Mouse (Mus musculus) hindbrain, embryonic 10.5 days (tissue): ENCODE data around the gene Plekhm2. TPM values are rescaled to one million over a fixed set of nuclear protein-coding genes. Genes with fewer than 3 reads are reported as not detected.

Experiments
- DNase-seq: peaks from one replicate; pipeline ENCODE4 v3.0.0-alpha.2; 2017; ENCODE audit warnings: low spot score
- H3K27ac ChIP-seq: fragments of 300-500 bp; sonication (generic); 2 replicates; pipeline ENCODE4 v1.5.1; 2016; ENCODE audit warnings: mild to moderate bottlenecking, moderate library complexity
- H3K27me3 ChIP-seq: fragments of 300-500 bp; sonication (generic); 2 replicates; pipeline ENCODE4 v1.6.1; 2016; ENCODE audit warnings: mild to moderate bottlenecking; ENCODE audit not compliant: poor library complexity, insufficient read depth, severe bottlenecking
- H3K36me3 ChIP-seq: fragments of 300-500 bp; sonication (generic); 2 replicates; pipeline ENCODE4 v1.6.1; 2016; ENCODE audit warnings: mild to moderate bottlenecking, moderate library complexity
- H3K4me1 ChIP-seq: fragments of 300-500 bp; sonication (generic); replicated peaks from 2 replicates; pipeline ENCODE4 v1.6.1; 2016; ENCODE audit warnings: mild to moderate bottlenecking
- H3K4me3 ChIP-seq: fragments of 300-500 bp; sonication (generic); 2 replicates; pipeline ENCODE4 v1.5.1; 2016; ENCODE audit warnings: mild to moderate bottlenecking, moderate library complexity
- H3K9me3 ChIP-seq: fragments of 300-500 bp; sonication (generic); 2 replicates; pipeline ENCODE4 v1.6.1; 2016; ENCODE audit warnings: mild to moderate bottlenecking, moderate library complexity
- WGBS: fragments of 180-500 bp; shearing (Covaris S2); methylation state at CpG from one replicate; pipeline ENCODE4 v1.1.7; 2016; 5-methylcytosine and 5-hydroxymethylcytosine counted together
- polyA plus RNA-seq: library from polyadenylated mRNA; unstranded; fragments of >200 nt; fragmentation: Nextera tagmentation; extraction: Ambion mirVana; gene quantifications from 2 replicates; pipeline ENCODE4 v1.2.1, GENCODE M21; 2016

Plekhm2 gene
- polyA plus RNA-seq, 1 experiment from 2014 or later: 5.0 TPM

DNA sequence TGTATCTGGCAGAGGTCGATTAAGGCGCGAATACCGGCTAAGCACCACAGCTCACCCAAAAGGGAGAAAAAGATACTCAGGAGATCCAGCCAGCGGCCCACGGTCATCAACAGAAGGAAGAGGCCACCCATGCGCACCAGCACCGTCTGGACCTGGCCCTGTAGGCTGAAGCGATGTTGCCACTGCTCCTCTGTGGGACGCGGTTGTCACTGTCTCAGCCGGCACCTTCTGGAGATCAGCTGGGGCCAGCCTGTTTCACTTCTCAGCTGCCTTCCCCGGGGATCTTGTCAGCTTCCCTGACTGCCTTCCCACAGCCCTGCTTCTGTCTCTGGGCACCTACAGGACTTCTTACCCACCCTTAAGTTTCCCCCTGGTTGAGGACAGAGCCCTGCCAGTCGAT lies 49.8 kb downstream of the Plekhm2 start:
- Histone ChIP-seq H3K4me1 (peaks cover 41% of the 10 kb centered on the region), H3K4me3 (no peak overlapping the region), H3K9me3 (no peaks in the 10 kb centered on the region), H3K27ac (peak overlapping the region; percentile 40; the same call in 1 of the 2 replicates), H3K36me3 (no peaks in the 10 kb centered on the region), H3K27me3 (peaks cover 13% of the 10 kb centered on the region)
- DNase-seq: no peak
- WGBS: 88% methylated on average over 14 of the region's 14 CpGs

DNA sequence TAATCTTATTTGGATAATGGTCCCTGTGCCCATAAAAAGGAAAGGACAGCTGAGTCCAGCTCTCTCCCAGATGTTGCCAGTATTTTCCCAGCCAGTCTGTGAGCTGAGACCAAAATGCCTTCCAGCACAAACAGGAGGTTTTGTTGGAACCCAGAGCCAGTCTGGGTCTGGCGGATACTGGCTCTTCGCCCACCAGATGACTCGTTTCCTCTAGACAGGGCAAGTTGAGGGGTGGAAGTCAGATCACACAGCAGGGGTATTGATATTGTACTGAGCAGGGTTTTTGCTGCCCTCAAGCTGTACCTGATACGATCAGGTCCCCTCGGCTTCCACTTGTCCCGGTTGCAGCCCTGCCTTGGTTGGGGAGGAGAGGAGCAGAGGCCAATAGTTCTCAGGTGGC lies 55.2 kb downstream of the Plekhm2 start:
- WGBS: 88% methylated on average over 6 of the region's 6 CpGs
- Histone ChIP-seq H3K27ac (no peak overlapping the region), H3K27me3 (no peaks in the 10 kb centered on the region), H3K4me3 (no peak overlapping the region), H3K4me1 (peaks cover 12% of the 10 kb centered on the region), H3K9me3 (no peaks in the 10 kb centered on the region), H3K36me3 (no peaks in the 10 kb centered on the region)
- no peak for DNase-seq

DNA sequence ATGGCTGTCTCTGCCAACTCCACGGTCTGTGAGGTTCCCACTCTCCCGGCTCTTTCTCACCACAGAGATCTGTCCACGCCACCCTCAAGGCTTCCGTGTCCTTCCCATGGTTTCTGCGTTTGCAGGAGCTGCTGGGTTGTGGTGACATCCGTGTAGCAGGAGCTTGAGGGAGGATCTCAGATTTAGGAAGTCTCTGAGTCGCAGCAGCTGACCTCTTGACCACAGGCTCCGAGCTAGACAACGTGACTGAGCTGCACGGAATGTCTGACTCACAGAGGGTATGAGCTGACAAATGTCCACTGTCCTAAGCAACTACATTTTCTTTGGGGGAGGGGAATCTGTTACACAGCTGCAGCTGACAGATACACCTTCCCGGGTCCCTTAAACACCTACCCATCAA lies 58.8 kb downstream of the Plekhm2 start, which contains the start of gene Fblim1:
Gene Fblim1 (minus strand): TSS at position 236 of the 400 bp plus-strand sequence.
- Histone ChIP-seq H3K4me1 (peaks cover 16% of the 10 kb centered on the region; the same call in 1 of the 2 replicates), H3K36me3 (no peaks in the 10 kb centered on the region), H3K27me3 (peaks cover 12% of the 10 kb centered on the region), H3K9me3 (no peaks in the 10 kb centered on the region), H3K27ac (no peak within 1 kb of the TSS), H3K4me3 (no peak within 1 kb of the TSS)
- WGBS: 80% methylated on average over 11 of the region's 11 CpGs
- no peak for DNase-seq

DNA sequence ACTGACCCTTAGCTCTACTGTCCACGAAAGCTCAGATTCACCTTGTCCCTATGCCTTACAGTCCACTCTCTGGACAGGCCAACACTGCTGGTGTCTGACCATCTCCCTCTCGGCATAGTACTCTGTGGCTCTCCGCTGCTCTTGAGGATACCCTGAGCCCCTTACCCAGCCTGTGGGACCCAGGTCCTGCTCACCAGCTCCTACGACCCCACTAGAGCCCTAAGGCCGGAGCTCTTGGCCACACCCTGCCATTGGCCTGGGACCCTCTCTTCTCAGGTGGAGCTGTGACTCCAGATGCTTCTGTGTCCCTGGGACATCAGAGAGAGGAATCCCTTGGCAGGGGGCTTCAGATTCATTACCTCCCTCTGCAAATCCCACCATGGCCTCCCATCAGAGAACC lies 59.3 kb downstream of the Plekhm2 start:
- H3K27ac ChIP-seq: no peak overlapping the region
- peaks cover 20% of the 10 kb centered on the region for H3K4me1 ChIP-seq
- H3K9me3 ChIP-seq: no peaks in the 10 kb centered on the region
- no peaks in the 10 kb centered on the region for H3K36me3 ChIP-seq
- no peak for DNase-seq
- WGBS: 88% methylated on average over 5 of the region's 5 CpGs
- no peak overlapping the region for H3K4me3 ChIP-seq
- H3K27me3 ChIP-seq: peaks cover 17% of the 10 kb centered on the region

DNA sequence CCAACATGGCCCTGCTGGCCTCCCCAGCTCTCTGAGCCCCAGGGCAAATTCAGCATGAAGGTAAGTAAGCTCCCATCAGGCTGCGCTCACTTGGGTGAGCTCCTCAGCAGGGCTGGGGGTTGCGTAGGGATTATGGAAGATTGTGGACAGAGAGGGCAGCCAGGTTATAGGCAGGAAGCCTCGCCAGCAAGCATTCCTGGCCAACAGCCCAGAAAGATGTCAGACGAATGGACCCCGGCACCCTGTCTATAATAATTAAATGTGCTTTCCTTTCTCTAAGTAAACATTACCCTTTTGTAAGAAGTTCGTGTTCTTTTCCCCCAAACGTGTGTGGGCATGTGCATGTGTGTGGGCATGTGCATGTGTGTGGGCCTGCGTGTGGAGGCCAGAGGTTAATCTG lies 60.2 kb downstream of the Plekhm2 start:
- Histone ChIP-seq H3K4me1 (peaks cover 30% of the 10 kb centered on the region), H3K4me3 (no peak overlapping the region), H3K27ac (no peak overlapping the region), H3K27me3 (peaks cover 26% of the 10 kb centered on the region), H3K9me3 (no peaks in the 10 kb centered on the region), H3K36me3 (no peaks in the 10 kb centered on the region)
- WGBS: 84% methylated on average over 8 of the region's 8 CpGs
- DNase-seq: no peak

DNA sequence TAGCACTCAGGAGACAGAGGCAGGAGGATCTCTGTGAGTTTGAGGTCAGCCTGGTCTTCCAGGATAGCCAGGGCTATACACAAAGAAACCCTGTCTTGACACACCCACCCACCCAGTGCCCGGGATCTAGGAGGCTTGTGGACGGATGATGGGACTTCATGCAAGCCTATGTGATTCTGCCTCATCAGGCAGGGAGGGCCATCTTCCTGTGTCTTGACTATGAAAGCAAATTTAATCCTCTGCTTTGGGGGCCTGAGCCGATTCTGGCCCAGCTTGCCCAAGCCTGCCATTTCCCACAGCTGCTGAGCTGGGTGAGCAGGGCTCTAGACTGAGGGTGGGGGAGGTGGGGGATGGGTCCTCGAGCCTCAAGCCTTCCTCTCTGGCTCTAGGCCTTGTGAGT lies 60.8 kb downstream of the Plekhm2 start:
- Histone ChIP-seq H3K4me1 (peaks cover 35% of the 10 kb centered on the region), H3K9me3 (no peaks in the 10 kb centered on the region), H3K4me3 (no peak overlapping the region), H3K27me3 (peaks cover 32% of the 10 kb centered on the region), H3K27ac (no peak overlapping the region; the same call in 1 of the 2 replicates), H3K36me3 (no peaks in the 10 kb centered on the region)
- WGBS: 82% methylated on average over 4 of the region's 4 CpGs
- DNase-seq: no peak

DNA sequence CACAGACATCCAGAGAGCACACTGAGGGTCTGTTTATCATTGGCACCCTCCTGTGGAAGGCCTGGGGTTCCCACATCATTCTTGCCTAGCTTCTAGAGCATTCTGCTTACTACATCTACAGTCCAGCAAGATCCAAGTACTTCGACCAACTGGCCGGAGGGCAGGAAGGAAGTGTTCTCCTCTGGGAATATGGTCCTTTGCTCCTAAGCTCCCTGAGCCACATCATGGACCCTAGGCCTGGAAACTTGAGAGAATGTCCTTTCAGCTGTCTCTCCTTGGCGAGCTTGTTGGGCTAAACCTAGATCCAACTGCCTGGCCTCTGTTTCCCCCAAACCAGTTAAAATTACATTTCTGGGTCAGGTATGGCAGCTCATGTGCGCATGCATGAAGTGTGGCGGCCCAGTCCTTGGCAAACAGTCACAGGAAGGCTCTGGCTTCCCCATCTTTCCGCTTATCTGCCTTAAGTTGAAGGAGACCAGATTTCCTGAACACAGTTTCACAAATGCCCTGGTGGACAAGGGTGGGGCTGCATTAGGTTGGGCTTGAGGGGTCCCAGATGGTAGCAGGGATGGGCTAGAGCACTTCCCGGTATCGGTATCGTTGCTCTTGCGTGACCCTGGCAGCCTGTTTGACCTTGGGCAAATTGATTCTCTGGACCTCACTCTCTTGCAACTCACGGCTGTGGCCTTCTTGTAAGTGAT lies 62.0 kb downstream of the Plekhm2 start:
- no peak overlapping the region for H3K27ac ChIP-seq
- peaks cover 43% of the 10 kb centered on the region for H3K27me3 ChIP-seq
- no peak for DNase-seq
- H3K4me3 ChIP-seq: no peak overlapping the region
- 77% methylated on average over 11 of the region's 11 CpGs for WGBS
- no peaks in the 10 kb centered on the region for H3K9me3 ChIP-seq
- H3K4me1 ChIP-seq: peaks cover 48% of the 10 kb centered on the region
- no peaks in the 10 kb centered on the region for H3K36me3 ChIP-seq

DNA sequence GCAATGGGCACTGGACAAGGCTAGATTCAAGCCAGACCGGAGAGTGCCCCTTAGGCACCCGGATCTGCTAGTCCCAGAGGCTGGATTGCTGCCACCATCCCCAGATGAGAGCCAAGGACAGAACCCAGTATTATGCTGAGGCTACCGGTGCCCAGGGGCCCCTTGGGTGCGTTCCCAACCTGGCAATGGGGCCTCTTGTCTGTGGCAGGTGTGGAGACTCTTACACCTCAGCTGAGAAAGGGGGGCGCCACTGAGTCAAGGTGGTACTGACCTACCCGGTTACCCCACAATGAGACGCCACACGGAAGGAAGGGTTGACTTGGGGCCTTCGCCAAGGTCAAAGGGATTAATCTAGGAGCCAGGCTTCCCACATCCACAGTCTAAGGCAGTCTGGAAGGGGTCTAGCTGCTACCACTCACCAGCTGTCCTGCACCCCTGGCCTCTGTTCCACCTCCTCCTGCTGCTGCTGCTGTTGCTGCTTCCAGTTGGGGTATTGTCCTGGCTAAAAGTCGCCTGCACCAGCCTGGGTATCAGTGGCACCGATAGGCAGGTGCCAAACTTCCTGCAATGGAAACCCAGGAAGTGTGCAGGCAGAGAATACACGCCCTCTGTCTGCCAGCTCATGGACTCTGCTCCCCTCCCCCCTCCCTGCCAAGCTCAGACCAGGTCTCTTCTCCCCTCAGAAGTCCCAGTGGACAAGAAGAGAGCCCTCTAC lies 63.4 kb downstream of the Plekhm2 start:
- peak overlapping the region; percentile 8; the same call in 1 of the 2 replicates for H3K27ac ChIP-seq
- WGBS: 67% methylated on average over 12 of the region's 12 CpGs
- peaks cover 43% of the 10 kb centered on the region for H3K27me3 ChIP-seq
- H3K4me3 ChIP-seq: no peak overlapping the region
- H3K36me3 ChIP-seq: no peaks in the 10 kb centered on the region
- DNase-seq: no peak
- H3K9me3 ChIP-seq: no peaks in the 10 kb centered on the region
- H3K4me1 ChIP-seq: peaks cover 48% of the 10 kb centered on the region

DNA sequence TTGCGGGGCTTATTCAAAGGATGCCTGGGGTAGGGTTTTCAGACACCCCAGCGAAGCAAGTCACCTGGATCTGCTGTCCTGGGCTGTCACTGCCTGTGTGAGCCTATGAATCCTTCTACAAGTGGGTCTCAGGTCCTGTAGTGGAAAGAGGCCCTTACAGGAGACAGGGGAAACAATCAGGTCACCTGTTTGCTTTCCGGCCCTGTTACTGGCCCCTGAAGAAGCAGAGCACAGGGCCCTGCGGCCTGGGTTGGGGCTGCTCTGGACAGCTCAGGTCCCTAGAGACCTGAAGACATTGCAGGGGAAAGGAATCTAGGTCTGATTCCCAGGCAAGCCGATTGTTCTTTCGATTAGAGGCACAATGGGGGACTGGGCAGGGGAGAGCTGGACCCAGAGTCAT lies 64.3 kb downstream of the Plekhm2 start:
- Histone ChIP-seq H3K9me3 (no peaks in the 10 kb centered on the region), H3K36me3 (0 out of 2 replicates have a peak, but pooled peaks cover under 1% of the 10 kb centered on the region), H3K27me3 (peaks cover 43% of the 10 kb centered on the region), H3K27ac (peak overlapping the region; percentile 87), H3K4me1 (peaks cover 48% of the 10 kb centered on the region), H3K4me3 (peak overlapping the region; percentile 65)
- WGBS: 20% methylated on average over 6 of the region's 6 CpGs
- DNase-seq: no peak

DNA sequence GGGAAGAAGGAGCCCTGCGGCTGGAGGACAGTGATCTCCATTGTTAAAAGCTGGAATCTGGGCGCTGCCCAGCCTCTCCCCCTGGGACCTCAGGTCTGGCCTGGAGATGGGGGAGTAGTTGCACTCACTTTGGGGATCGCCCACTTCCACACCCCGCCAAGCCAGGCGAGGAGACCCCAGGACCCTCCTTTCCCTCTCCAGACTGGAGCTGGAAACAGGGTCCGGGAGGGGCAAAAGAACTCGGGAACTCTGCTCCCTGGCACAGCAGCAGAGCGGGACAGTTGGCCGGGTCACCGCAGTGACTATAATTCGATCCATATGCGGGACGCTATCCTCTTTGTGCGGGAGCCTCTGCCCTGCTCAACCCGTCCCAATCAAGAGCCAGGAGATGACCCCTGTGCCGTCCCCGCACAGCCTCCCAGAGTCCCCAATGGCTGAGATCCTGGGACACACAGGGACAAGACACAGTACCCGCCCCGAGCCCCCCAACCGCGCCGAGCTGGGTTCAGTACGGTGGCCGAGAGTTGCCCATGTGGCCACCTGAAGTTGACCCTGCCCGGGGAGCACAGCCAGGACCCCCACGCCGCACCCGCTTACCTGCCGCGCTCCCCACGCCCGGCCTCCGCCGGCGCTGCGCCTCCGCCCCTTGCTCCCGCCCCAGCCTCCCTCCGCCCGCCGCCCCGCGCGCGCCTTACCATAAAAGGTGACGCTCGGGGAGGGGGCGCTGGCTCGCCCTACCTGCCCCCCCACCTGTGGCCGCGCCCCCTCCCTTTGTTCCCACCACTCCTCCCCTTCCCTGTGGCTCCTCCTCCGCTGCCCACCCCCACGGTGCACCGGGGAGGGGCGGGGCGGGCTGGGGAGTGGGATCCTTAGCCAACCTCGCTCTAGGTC lies 65.2 kb downstream of the Plekhm2 start:
- under 1% methylated on average over 57 of the region's 57 CpGs for WGBS
- Histone ChIP-seq H3K4me3 (peak overlapping the region; percentile 65), H3K27ac (peak overlapping the region; percentile 87), H3K9me3 (no peaks in the 10 kb centered on the region), H3K4me1 (peaks cover 48% of the 10 kb centered on the region), H3K36me3 (peaks cover 8% of the 10 kb centered on the region), H3K27me3 (peaks cover 43% of the 10 kb centered on the region)
- peak; percentile 57 for DNase-seq

DNA sequence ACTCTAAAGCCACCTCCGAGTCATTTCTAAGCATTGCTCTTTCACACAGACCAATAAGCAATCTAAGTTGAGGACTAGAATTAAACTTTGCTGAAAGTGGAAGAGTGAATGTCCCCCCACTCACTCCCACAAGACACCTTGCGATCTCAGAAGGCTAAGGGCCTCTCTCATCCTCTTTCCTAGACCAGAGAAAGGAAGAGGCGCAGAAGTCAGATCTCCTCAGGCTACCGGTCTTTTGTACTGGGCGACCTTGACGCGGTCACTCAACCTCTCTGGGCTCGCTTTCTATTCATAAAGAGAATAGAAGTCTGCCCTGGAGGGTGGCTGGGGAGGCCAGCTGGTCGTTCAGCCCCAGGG lies 65.8 kb downstream of the Plekhm2 start:
- 1% methylated on average over 9 of the region's 9 CpGs for WGBS
- Histone ChIP-seq H3K27me3 (peaks cover 43% of the 10 kb centered on the region), H3K4me3 (peak overlapping the region; percentile 65), H3K27ac (peak overlapping the region; percentile 87), H3K36me3 (peaks cover 14% of the 10 kb centered on the region), H3K4me1 (peaks cover 43% of the 10 kb centered on the region), H3K9me3 (no peaks in the 10 kb centered on the region)
- no peak for DNase-seq

DNA sequence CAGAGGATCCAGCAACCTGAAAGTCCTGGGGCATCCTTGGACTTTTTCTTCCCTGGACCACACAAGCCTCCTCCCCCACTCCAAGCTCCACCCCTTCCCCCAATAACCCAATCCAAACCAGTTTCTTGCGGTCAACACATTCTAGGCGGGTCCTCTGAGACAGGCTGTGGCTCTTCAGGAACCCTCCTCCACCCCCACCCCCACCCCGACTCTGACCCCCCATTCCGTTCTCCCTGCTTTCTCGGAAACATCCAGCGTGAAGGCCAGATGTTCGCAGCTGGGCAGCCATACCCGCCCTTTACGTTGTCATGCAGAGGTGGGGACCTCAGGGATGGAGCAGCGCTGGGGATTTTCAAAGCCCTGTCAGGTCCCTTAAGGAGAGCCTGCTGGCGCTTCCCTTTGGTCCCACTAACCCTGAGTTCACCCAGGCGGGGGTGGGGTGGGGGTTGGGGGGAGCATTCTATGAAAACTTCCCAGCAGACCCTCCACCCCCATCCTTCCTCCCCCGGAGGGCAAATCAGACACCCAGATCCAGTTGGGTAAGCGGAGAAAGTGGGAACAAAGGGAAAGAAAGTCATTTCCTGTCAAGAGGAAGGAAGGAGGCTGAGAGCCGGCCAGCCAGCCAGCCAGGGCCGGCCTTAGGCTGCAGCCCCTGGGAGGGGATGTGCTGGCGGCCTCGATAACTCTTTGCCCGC lies 66.4 kb downstream of the Plekhm2 start:
- peak overlapping the region; percentile 87 for H3K27ac ChIP-seq
- under 1% methylated on average over 19 of the region's 19 CpGs for WGBS
- H3K36me3 ChIP-seq: peaks cover 15% of the 10 kb centered on the region
- no peaks in the 10 kb centered on the region for H3K9me3 ChIP-seq
- DNase-seq: peak; percentile 62
- peaks cover 43% of the 10 kb centered on the region for H3K4me1 ChIP-seq
- peaks cover 43% of the 10 kb centered on the region for H3K27me3 ChIP-seq
- peak overlapping the region; percentile 65 for H3K4me3 ChIP-seq
